Mouse (Mus musculus) stomach, embryonic 14.5 days (tissue): ENCODE results near the gene Gnb1. TPM values are rescaled to one million over a fixed set of nuclear protein-coding genes. Genes with fewer than 3 reads are reported as not detected.

Source experiments
- ATAC-seq: fragments of 200-750 bp; cut with Nextera tagmentation; 2 replicates; pipeline ENCODE4 v1.8.0; 2017; ENCODE audit warnings: low read depth, moderate TSS enrichment; ENCODE audit not compliant: insufficient number of reproducible peaks, insufficient read depth, low FRiP score
- H3K27ac ChIP-seq: fragments of 300-500 bp; sonication (generic); 2 replicates; pipeline ENCODE4 v1.5.1; 2014; ENCODE audit warnings: mild to moderate bottlenecking, low read length, moderate library complexity, mixed read lengths
- H3K27me3 ChIP-seq: fragments of 300-500 bp; sonication (generic); 2 replicates; pipeline ENCODE4 v1.6.1; 2014; ENCODE audit warnings: low read length, control low read depth, mixed read lengths; ENCODE audit not compliant: control insufficient read depth, insufficient read depth
- H3K36me3 ChIP-seq: fragments of 300-500 bp; sonication (generic); 2 replicates; pipeline ENCODE4 v1.6.1; 2014; ENCODE audit warnings: mild to moderate bottlenecking, control low read depth, low read length, moderate library complexity, mixed read lengths; ENCODE audit not compliant: control insufficient read depth, insufficient read depth
- H3K4me1 ChIP-seq: fragments of 300-500 bp; sonication (generic); 2 replicates; pipeline ENCODE4 v1.6.1; 2014; ENCODE audit warnings: low read length, control low read depth, mixed read lengths; ENCODE audit not compliant: control insufficient read depth, insufficient read depth
- H3K4me2 ChIP-seq: fragments of 300-500 bp; sonication (generic); replicated peaks from 2 replicates; pipeline ENCODE4 v1.6.1; 2014; ENCODE audit warnings: low read depth, low read length, control low read depth
- H3K4me3 ChIP-seq: fragments of 300-500 bp; sonication (generic); 2 replicates; pipeline ENCODE4 v1.5.1; 2014; ENCODE audit warnings: low read depth, low read length, control low read depth
- H3K9ac ChIP-seq: fragments of 300-500 bp; sonication (generic); replicated peaks from 2 replicates; pipeline ENCODE4 v1.6.1; 2014; ENCODE audit warnings: low read depth, mild to moderate bottlenecking, control low read depth, low read length, moderate library complexity, mixed read lengths
- H3K9me3 ChIP-seq: fragments of 300-500 bp; sonication (generic); 2 replicates; pipeline ENCODE4 v1.6.1; 2016; ENCODE audit warnings: low read depth, low read length, control low read depth; ENCODE audit not compliant: control insufficient read depth
- WGBS: fragments of 180-500 bp; shearing (Covaris S2); extraction: QIAGEN DNeasy Blood & Tissue Kit; methylation state at CpG from one replicate; pipeline ENCODE4 v1.1.7; 2014; 5-methylcytosine and 5-hydroxymethylcytosine counted together
- polyA plus RNA-seq: library from polyadenylated mRNA; unstranded; fragments of >200 nt; fragmentation: Nextera tagmentation; extraction: Ambion mirVana; gene quantifications from 2 replicates; pipeline ENCODE4 v1.2.1, GENCODE M21; 2014

Gene Gnb1
- polyA plus RNA-seq, 1 experiment from 2014 or later = 525 TPM

- Histone ChIP-seq H3K4me3 (no peak overlapping the region), H3K27ac (no peak overlapping the region), H3K36me3 (no peaks in the 10 kb centered on the region; the same call in 1 of the 2 replicates), H3K4me1 (0 out of 2 replicates have a peak, but pooled peaks cover under 1% of the 10 kb centered on the region), H3K27me3 (no peaks in the 10 kb centered on the region), H3K9ac (no peak overlapping the region), H3K9me3 (no peaks in the 10 kb centered on the region), H3K4me2 (no peak overlapping the region)
- 81% methylated on average over 2 of the region's 2 CpGs for WGBS
- ATAC-seq = no peak
Measured at GRCm38 (mm10) chr4:155571442-155571841, 80.3 kb downstream of the Gnb1 start.

GRCm38 (mm10) chr4:155573155-155573554 is 82.0 kb downstream of the Gnb1 start:
- H3K27me3 ChIP-seq = no peaks in the 10 kb centered on the region
- H3K36me3 ChIP-seq = peaks cover 11% of the 10 kb centered on the region
- H3K4me1 ChIP-seq = no peaks in the 10 kb centered on the region
- H3K4me2 ChIP-seq = no peak overlapping the region
- 89% methylated on average over 2 of the region's 2 CpGs for WGBS
- no peak overlapping the region for H3K9ac ChIP-seq
- no peaks in the 10 kb centered on the region for H3K9me3 ChIP-seq
- ATAC-seq = no peak
- no peak overlapping the region for H3K27ac ChIP-seq
- H3K4me3 ChIP-seq = no peak overlapping the region

GRCm38 (mm10) chr4:155573876-155574275 is 82.7 kb downstream of the Gnb1 start:
- Histone ChIP-seq H3K27me3 (no peaks in the 10 kb centered on the region), H3K36me3 (peaks cover 14% of the 10 kb centered on the region), H3K9me3 (no peaks in the 10 kb centered on the region), H3K27ac (no peak overlapping the region), H3K4me2 (no peak overlapping the region), H3K4me1 (no peaks in the 10 kb centered on the region), H3K9ac (no peak overlapping the region), H3K4me3 (no peak overlapping the region)
- 91% methylated on average over 9 of the region's 9 CpGs for WGBS
- no peak for ATAC-seq

GRCm38 (mm10) chr4:155574931-155575330 is 83.8 kb downstream of the Gnb1 start:
- WGBS = 88% methylated on average over 11 of the region's 11 CpGs
- no peak for ATAC-seq
- Histone ChIP-seq H3K9ac (no peak overlapping the region), H3K4me2 (no peak overlapping the region), H3K36me3 (peaks cover 17% of the 10 kb centered on the region), H3K27ac (no peak overlapping the region), H3K9me3 (no peaks in the 10 kb centered on the region), H3K27me3 (no peaks in the 10 kb centered on the region), H3K4me3 (no peak overlapping the region), H3K4me1 (no peaks in the 10 kb centered on the region)

GRCm38 (mm10) chr4:155575521-155575920 is 84.4 kb downstream of the Gnb1 start:
- Histone ChIP-seq H3K9ac (no peak overlapping the region), H3K4me1 (no peaks in the 10 kb centered on the region), H3K4me3 (no peak overlapping the region), H3K27me3 (no peaks in the 10 kb centered on the region), H3K9me3 (no peaks in the 10 kb centered on the region), H3K27ac (no peak overlapping the region), H3K4me2 (no peak overlapping the region), H3K36me3 (peaks cover 17% of the 10 kb centered on the region)
- ATAC-seq = no peak
- 96% methylated on average over 8 of the region's 8 CpGs for WGBS

- no peak overlapping the region for H3K9ac ChIP-seq
- 87% methylated on average over 9 of the region's 9 CpGs for WGBS
- no peaks in the 10 kb centered on the region for H3K27me3 ChIP-seq
- no peaks in the 10 kb centered on the region for H3K4me1 ChIP-seq
- no peak overlapping the region for H3K4me2 ChIP-seq
- peaks cover 20% of the 10 kb centered on the region for H3K36me3 ChIP-seq
- no peak for ATAC-seq
- H3K4me3 ChIP-seq = no peak overlapping the region
- no peak overlapping the region for H3K27ac ChIP-seq
- H3K9me3 ChIP-seq = no peaks in the 10 kb centered on the region
Measured at GRCm38 (mm10) chr4:155577132-155577531, 86.0 kb downstream of the Gnb1 start.

GRCm38 (mm10) chr4:155577741-155578140 is 86.6 kb downstream of the Gnb1 start:
- Histone ChIP-seq H3K9ac (no peak overlapping the region), H3K4me3 (no peak overlapping the region), H3K4me1 (no peaks in the 10 kb centered on the region), H3K27me3 (no peaks in the 10 kb centered on the region), H3K4me2 (no peak overlapping the region), H3K27ac (no peak overlapping the region), H3K9me3 (no peaks in the 10 kb centered on the region), H3K36me3 (peaks cover 21% of the 10 kb centered on the region)
- WGBS = 72% methylated on average over 5 of the region's 5 CpGs
- no peak for ATAC-seq

GRCm38 (mm10) chr4:155578336-155579125 is 87.4 kb downstream of the Gnb1 start:
- Histone ChIP-seq H3K4me3 (no peak overlapping the region), H3K4me1 (no peaks in the 10 kb centered on the region), H3K36me3 (peaks cover 21% of the 10 kb centered on the region), H3K27ac (no peak overlapping the region), H3K4me2 (no peak overlapping the region), H3K9me3 (no peaks in the 10 kb centered on the region), H3K9ac (no peak overlapping the region), H3K27me3 (no peaks in the 10 kb centered on the region)
- 84% methylated on average over 7 of the region's 7 CpGs for WGBS
- no peak for ATAC-seq

- Histone ChIP-seq H3K9me3 (no peaks in the 10 kb centered on the region), H3K4me3 (no peak overlapping the region), H3K27me3 (no peaks in the 10 kb centered on the region), H3K9ac (no peak overlapping the region), H3K4me1 (no peaks in the 10 kb centered on the region), H3K4me2 (no peak overlapping the region), H3K27ac (no peak overlapping the region), H3K36me3 (peaks cover 34% of the 10 kb centered on the region)
- ATAC-seq = no peak
- WGBS = 33% methylated on average over 1 of the region's 1 CpGs
Measured at GRCm38 (mm10) chr4:155580420-155580819, 89.3 kb downstream of the Gnb1 start.
